Mouse (Mus musculus) CH12.LX (cell line): ENCODE measurements at regions not wholly inside any gene's neighbourhood (a gene's known extent, or its start where the extent isn't known, plus 50 kb on each side); places are given as distances from the start of the nearest gene placed in this dataset.

ENCODE experiments used
- DNase-seq: peaks from one replicate; pipeline ENCODE4 v3.0.0-alpha.2; 2013; ENCODE audit errors: extremely low read depth
- H3K27ac ChIP-seq: 2 replicates; pipeline ENCODE4 v1.5.1; 2012; ENCODE audit warnings: low read depth, mild to moderate bottlenecking, control low read depth, moderate library complexity; ENCODE audit not compliant: insufficient read depth
- H3K27me3 ChIP-seq: replicated peaks from 2 replicates; pipeline ENCODE3; 2012; ENCODE audit warnings: inconsistent platforms
- H3K36me3 ChIP-seq, 2 experiments: replicated peaks in 1 of 2; 2 replicates each; pipeline versions ENCODE3 to v1.6.1; 2012; ENCODE audit warnings: inconsistent platforms in 1 of 2, low read length in 1 of 2, mild to moderate bottlenecking in 1 of 2, mixed read lengths in 1 of 2, moderate library complexity in 1 of 2; ENCODE audit not compliant: control insufficient read depth in 1 of 2, insufficient read depth in 1 of 2
- H3K4me1 ChIP-seq, 2 experiments: 2 replicates each; pipeline ENCODE4 v1.6.1; 2012; ENCODE audit warnings: inconsistent platforms in 1 of 2, moderate library complexity in 1 of 2; ENCODE audit not compliant: insufficient read depth in 2 of 2, control insufficient read depth in 1 of 2
- H3K4me2 ChIP-seq: 2 replicates; pipeline ENCODE4 v1.6.1; 2012; ENCODE audit warnings: low read depth, mild to moderate bottlenecking, control low read depth; ENCODE audit not compliant: poor library complexity, insufficient read depth, severe bottlenecking
- H3K4me3 ChIP-seq, 3 experiments: fragments of 150-350 bp in 1 of 3; sonication (generic) in 1 of 3; replicated peaks in 1 of 3; 2 replicates each; pipeline versions ENCODE3 to v1.5.1; 2011 to 2012; ENCODE audit warnings: low read depth in 2 of 3, low read length in 2 of 3, mild to moderate bottlenecking in 2 of 3, moderate library complexity in 2 of 3, control low read depth in 1 of 3, improper control_type of control experiment in 1 of 3, inconsistent platforms in 1 of 3, mixed read lengths in 1 of 3; ENCODE audit not compliant: poor library complexity in 1 of 3
- H3K79me2 ChIP-seq: replicated peaks from 2 replicates; pipeline ENCODE4 v1.6.1; 2012; ENCODE audit warnings: mild to moderate bottlenecking, moderate library complexity; ENCODE audit not compliant: control insufficient read depth, poor library complexity, insufficient read depth, severe bottlenecking; ENCODE audit errors: extremely low read depth
- H3K9ac ChIP-seq: 2 replicates; pipeline ENCODE4 v1.6.1; 2012; ENCODE audit warnings: low read depth, mild to moderate bottlenecking, control low read depth, moderate library complexity; ENCODE audit not compliant: insufficient read depth
- H3K9me3 ChIP-seq: replicated peaks from 2 replicates; pipeline ENCODE3; 2012; ENCODE audit warnings: low read length, inconsistent platforms, mixed read lengths
- BHLHE40 ChIP-seq: IDR thresholded peaks from 2 replicates; pipeline ENCODE4 v1.6.1; 2011; ENCODE audit warnings: mild to moderate bottlenecking, low read depth, low read length, improper control_type of control experiment
- CTCF ChIP-seq, 2 experiments: IDR thresholded peaks in 1 of 2; conservative IDR thresholded peaks in 1 of 2; 2 replicates each; pipeline ENCODE4 v1.5.1; 2011 to 2012; ENCODE audit warnings: low read depth in 2 of 2, low read length in 2 of 2, improper control_type of control experiment in 1 of 2, inconsistent platforms in 1 of 2, mild to moderate bottlenecking in 1 of 2, moderate library complexity in 1 of 2
- ELF1 ChIP-seq: IDR thresholded peaks from 2 replicates; pipeline ENCODE4 v1.6.1; 2014; ENCODE audit warnings: low read depth, mild to moderate bottlenecking, inconsistent platforms, low read length, improper control_type of control experiment
- EP300 ChIP-seq: IDR thresholded peaks from 2 replicates; pipeline ENCODE4 v1.6.1; 2011; ENCODE audit warnings: low read length, improper control_type of control experiment
- ETS1 ChIP-seq: conservative IDR thresholded peaks from 2 replicates; pipeline ENCODE4 v1.6.1; 2012; ENCODE audit warnings: low read depth, mild to moderate bottlenecking, inconsistent platforms, low read length, improper control_type of control experiment, moderate library complexity
- GABPA ChIP-seq: IDR thresholded peaks from 2 replicates; pipeline ENCODE4 v1.6.1; 2012; ENCODE audit warnings: low read depth, low read length, improper control_type of control experiment, inconsistent platforms; ENCODE audit not compliant: insufficient replicate concordance
- MAFK ChIP-seq: IDR thresholded peaks from 2 replicates; pipeline ENCODE4 v1.6.1; 2011; ENCODE audit warnings: low read length, improper control_type of control experiment; ENCODE audit not compliant: insufficient replicate concordance
- MAX ChIP-seq: IDR thresholded peaks from 2 replicates; pipeline ENCODE4 v1.6.1; 2011; ENCODE audit warnings: low read length, improper control_type of control experiment
- MXI1 ChIP-seq: IDR thresholded peaks from 2 replicates; pipeline ENCODE4 v1.6.1; 2011; ENCODE audit warnings: mild to moderate bottlenecking, low read depth, low read length, improper control_type of control experiment
- NELFE ChIP-seq: IDR thresholded peaks from 2 replicates; pipeline ENCODE4 v1.6.1; 2011; ENCODE audit warnings: low read depth, low read length, improper control_type of control experiment
- NRF1 ChIP-seq: IDR thresholded peaks from 2 replicates; pipeline ENCODE4 v1.6.1; 2014; ENCODE audit warnings: low read depth, mild to moderate bottlenecking, inconsistent platforms, low read length, improper control_type of control experiment, moderate library complexity
- POLR2A ChIP-seq: IDR thresholded peaks from 2 replicates; pipeline ENCODE4 v1.6.1; 2011; ENCODE audit warnings: low read depth, mild to moderate bottlenecking, improper control_type of control experiment, low read length
- POLR2AphosphoS2 ChIP-seq: IDR thresholded peaks from 2 replicates; pipeline ENCODE4 v1.6.1; 2011; ENCODE audit warnings: low read depth, low read length, improper control_type of control experiment
- RAD21 ChIP-seq: IDR thresholded peaks from 2 replicates; pipeline ENCODE4 v1.6.1; 2011; ENCODE audit warnings: low read depth, mild to moderate bottlenecking, low read length, improper control_type of control experiment, moderate library complexity
- RCOR1 ChIP-seq: conservative IDR thresholded peaks from 2 replicates; pipeline ENCODE4 v1.6.1; 2012; ENCODE audit warnings: low read depth, mild to moderate bottlenecking, inconsistent platforms, low read length, improper control_type of control experiment
- SIN3A ChIP-seq: IDR thresholded peaks from 2 replicates; pipeline ENCODE4 v1.6.1; 2012; ENCODE audit warnings: low read length, improper control_type of control experiment, inconsistent platforms
- SMC3 ChIP-seq: IDR thresholded peaks from 2 replicates; pipeline ENCODE4 v1.6.1; 2011; ENCODE audit warnings: low read depth, low read length, improper control_type of control experiment
- TBP ChIP-seq: conservative IDR thresholded peaks from 2 replicates; pipeline ENCODE4 v1.6.1; 2011; ENCODE audit warnings: low read depth, low read length, improper control_type of control experiment
- ZC3H11A ChIP-seq: IDR thresholded peaks from 2 replicates; pipeline ENCODE4 v1.6.1; 2012; ENCODE audit warnings: low read depth, mild to moderate bottlenecking, inconsistent platforms, low read length, improper control_type of control experiment
- dilution Hi-C: fragments of 300-500 bp; cut with MboI; formaldehyde crosslinking; loops from 2 replicates; pipeline ENCODE4 v1.14.3; 2020; ENCODE audit warnings: low sequenced_read_pairs; ENCODE audit not compliant: extremely low pct_unique_long_range_greater_than_20kb, extremely low pct_ligation_motif_present
- in situ Hi-C: fragments of 300-500 bp; cut with MboI; formaldehyde crosslinking; loops from 3 replicates; pipeline ENCODE4 v1.14.3; 2019; ENCODE audit warnings: low sequenced_read_pairs, low pct_ligation_motif_present, low pct_unique_long_range_greater_than_20kb, mixed read lengths

- H3K79me2 ChIP-seq: no peaks in the 10 kb centered on the region
- peaks cover 0 to 13% of the 10 kb centered on the region in 2 experiments; a peak in 2 of 4 replicates for H3K4me1 ChIP-seq
- no peaks in the 10 kb centered on the region for H3K9me3 ChIP-seq
- H3K27me3 ChIP-seq: no peaks in the 10 kb centered on the region
- DNase-seq: no peak
- H3K4me3 ChIP-seq: no peak overlapping the region
- no peaks in the 10 kb centered on the region for H3K36me3 ChIP-seq
- in situ Hi-C loops (no loop called here), dilution Hi-C loops (no loop called here)
- no peak overlapping the region for H3K9ac ChIP-seq
- no peak overlapping the region for H3K27ac ChIP-seq
- no peak overlapping the region for H3K4me2 ChIP-seq
- TF ChIP-seq POLR2AphosphoS2: no peak
- TF ChIP-seq NRF1: no peak
- no peak for TF ChIP-seq BHLHE40
- no peak for TF ChIP-seq MXI1
- TF ChIP-seq GABPA: no peak
- no peak for TF ChIP-seq TBP
- no peak for TF ChIP-seq MAX
- no peak for TF ChIP-seq SIN3A
- TF ChIP-seq CTCF (conservative IDR thresholded peaks at IDR 0.05 in 1 of 2, IDR thresholded peaks at IDR 0.05 in 1 of 2; ENCODE audit: low read depth in 2 of 2, low read length in 2 of 2): no peak
- TF ChIP-seq SMC3: no peak
- no peak for TF ChIP-seq EP300
These were observed 76.7 kb downstream of the Icos start for GRCm38 (mm10) chr1:61054391-61054790.

GRCm38 (mm10) chr1:61055176-61055575 is 77.4 kb downstream of the Icos start:
- no peaks in the 10 kb centered on the region for H3K36me3 ChIP-seq
- no peaks in the 10 kb centered on the region for H3K9me3 ChIP-seq
- peak; percentile 57 for DNase-seq
- peak overlapping the region; percentile 26; the same call in 1 of the 2 replicates for H3K4me2 ChIP-seq
- H3K9ac ChIP-seq: no peak overlapping the region
- H3K79me2 ChIP-seq: no peaks in the 10 kb centered on the region
- H3K4me1 ChIP-seq: peaks cover 0 to 13% of the 10 kb centered on the region in 2 experiments; a peak in 2 of 4 replicates
- in situ Hi-C loops: no loop called here
- H3K27ac ChIP-seq: no peak overlapping the region
- no peaks in the 10 kb centered on the region for H3K27me3 ChIP-seq
- TF ChIP-seq RAD21: peak; percentile 91
- TF ChIP-seq MAFK: no peak
- no peak for TF ChIP-seq ETS1
- no peak for TF ChIP-seq RCOR1
- TF ChIP-seq ELF1: no peak
- TF ChIP-seq SIN3A: no peak
- no peak for TF ChIP-seq MAX
- peak; percentile 55 to 83; a peak in 3 of 4 replicates for TF ChIP-seq CTCF (conservative IDR thresholded peaks at IDR 0.05 in 1 of 2, IDR thresholded peaks at IDR 0.05 in 1 of 2; ENCODE audit: low read depth in 2 of 2, low read length in 2 of 2)
- TF ChIP-seq SMC3: peak; percentile 76
- peak; percentile 9; the same call in 1 of the 2 replicates for TF ChIP-seq ZC3H11A
- no peak for TF ChIP-seq POLR2A
- no peak for TF ChIP-seq NELFE
- H3K4me3 ChIP-seq: no peak overlapping the region
- dilution Hi-C loops: no loop called here
